Mouse (Mus musculus) adrenal gland, adult 2 months (tissue): ENCODE measurements at regions not wholly inside any gene's neighbourhood (a gene's known extent, or its start where the extent isn't known, plus 50 kb on each side); places are given as distances from the start of the nearest gene placed in this dataset.

Experiments
- DNase-seq: peaks from one replicate; pipeline ENCODE4 v3.0.0; 2021

DNA sequence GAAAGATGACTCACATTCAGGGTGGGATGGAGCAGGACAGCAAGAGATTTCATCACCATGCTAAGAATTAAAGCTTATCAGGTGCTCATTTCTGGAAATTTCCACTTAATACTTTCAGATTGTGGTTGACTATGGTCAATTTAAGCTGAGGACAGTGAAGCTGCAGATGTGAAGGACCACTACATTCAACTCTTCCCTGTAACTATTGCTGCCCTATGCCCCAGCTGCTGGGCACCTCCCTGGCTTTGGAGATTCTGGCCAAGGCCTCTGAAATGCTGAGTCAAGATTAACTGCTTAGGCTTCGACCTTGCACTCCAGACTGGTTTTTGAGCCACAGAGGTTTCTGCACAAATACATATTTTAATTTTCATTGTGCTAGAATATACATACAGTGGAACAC lies 140.4 kb upstream of the Grik3 start:
- peak; percentile 61 for DNase-seq

DNA sequence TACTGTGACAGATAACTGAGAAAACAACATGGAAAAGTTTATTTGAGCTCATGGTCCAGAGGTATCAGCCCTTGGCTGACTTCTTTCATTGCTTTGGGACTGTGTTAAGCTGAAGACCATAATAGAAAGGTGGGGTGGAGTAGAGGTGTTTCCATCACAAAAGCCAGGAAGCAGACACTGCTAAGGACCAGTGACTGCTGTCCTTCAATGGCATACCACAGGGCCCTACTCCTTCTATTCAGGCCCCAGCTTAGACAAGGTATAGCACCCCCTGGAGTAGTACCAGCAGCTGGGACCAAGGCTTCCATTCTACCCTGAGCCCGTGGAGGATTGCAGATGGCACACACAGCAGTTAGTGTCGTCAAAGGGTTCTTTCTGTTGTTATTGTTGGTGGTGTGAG lies 151.4 kb upstream of the Grik3 start:
- no peak for DNase-seq

DNA sequence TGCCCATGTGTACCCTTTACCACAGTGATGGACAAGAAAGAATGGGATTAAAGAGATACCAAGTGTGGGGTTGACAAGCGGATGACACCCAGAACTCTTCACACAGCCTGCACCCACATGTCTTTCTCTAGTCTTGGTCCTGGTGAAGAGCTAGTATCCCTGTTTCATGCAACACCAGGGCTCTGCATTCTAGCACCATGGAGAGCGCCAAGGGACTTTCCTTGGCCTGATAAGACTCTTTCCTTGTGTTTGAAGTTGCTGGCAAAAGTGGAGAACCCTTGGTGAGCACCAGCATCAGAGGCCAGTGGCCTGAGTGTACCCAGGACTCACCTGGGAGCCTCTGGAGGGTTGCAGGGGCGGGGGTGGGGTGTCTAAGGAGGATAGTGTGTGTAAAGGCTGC lies 161.7 kb upstream of the Grik3 start:
- DNase-seq = no peak

DNA sequence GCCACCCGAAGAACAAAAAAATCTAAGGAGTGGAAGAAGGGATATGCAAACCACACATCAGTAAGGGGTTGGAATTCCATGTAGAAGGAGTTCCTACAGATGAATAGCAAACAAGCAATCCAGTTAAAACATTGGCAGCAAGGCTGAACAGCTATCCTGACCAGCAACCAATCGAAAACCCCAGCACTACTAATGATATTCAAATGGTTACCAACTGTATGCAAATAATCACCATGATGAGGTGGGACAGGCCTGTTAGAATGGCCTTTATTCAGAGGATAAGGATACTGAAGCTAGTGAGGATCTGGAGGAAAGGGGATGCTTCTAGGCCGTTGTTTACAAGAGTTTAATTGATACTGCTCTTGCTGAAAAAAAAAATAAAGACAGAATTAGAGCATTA lies 166.0 kb upstream of the Grik3 start:
- no peak for DNase-seq

DNA sequence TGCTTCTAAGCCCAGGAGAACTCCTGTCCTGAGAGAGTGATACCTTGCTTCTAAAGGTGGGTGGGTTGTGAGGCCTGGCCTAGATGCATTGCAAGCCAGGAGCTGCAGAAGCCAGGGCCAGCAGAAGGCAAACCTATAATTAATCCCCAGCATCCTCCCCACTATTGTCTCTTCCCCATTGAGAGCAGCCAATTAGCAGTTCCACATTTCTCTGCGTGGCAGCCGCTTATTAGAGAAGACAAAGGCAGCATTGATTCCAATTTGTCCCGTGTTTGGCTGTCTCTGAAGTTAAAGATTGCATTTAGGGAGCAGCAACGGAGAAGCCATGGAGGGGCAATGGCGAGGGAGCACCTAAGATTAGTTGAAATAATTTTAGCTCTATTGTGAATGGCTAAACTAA lies 171.2 kb upstream of the Grik3 start:
- DNase-seq = no peak

DNA sequence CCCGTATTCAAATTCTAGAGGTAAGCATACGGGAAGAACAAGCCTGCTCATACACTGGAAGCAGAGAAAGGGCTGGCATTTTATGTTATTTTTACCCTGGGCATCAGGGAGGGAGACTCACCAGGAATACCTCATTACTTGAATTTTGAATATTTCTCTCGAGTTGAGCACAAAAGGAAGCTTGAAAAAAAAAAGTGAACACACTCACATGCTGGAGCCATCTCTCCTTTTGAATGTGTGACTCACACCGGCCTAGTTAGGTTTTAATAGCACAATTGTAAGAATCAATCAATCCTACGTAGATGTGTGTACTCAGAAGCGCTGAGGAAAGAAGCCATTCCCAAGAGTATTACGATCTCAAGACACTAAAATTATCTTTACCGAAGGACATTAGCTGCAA lies 172.2 kb upstream of the Grik3 start:
- DNase-seq = no peak

DNA sequence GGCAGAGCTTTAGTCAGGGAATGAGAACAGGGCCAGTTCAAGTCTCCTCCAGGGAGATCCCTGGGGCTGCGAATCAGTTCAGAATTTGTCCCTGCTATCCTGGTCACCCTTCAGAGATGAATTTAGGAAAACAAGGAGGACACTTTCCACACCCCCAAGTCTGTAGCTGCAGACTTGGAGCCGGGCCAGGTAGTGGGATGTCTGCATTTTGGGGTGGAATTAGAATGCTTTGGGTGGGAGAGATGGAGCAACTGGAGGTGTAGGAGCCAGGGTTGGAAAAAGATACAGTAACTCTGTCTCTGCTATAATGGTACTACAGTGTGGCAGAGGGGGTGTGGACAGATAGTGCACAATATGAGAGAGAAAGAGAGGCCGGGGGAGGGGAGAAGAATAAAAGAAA lies 173.6 kb upstream of the Grik3 start:
- no peak for DNase-seq

DNA sequence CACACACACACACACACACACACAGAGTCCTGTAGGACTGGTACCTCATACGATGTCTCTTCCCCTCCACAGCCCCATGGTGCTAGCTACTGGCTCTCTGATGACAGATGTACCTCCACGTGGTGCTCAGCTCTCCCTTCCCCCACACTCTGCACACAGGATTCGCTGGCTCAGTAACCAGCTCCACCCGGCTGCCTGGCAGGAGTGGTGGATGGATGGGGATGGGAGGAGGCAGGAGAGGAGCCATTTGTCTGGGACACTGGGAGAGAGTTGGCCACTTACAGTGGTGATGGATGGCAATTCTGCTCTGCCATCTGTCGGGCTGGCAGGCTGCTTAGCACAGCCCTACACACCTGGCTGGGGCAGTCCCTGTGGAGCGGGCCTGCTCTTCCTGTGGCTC lies 174.7 kb upstream of the Grik3 start:
- DNase-seq = no peak

DNA sequence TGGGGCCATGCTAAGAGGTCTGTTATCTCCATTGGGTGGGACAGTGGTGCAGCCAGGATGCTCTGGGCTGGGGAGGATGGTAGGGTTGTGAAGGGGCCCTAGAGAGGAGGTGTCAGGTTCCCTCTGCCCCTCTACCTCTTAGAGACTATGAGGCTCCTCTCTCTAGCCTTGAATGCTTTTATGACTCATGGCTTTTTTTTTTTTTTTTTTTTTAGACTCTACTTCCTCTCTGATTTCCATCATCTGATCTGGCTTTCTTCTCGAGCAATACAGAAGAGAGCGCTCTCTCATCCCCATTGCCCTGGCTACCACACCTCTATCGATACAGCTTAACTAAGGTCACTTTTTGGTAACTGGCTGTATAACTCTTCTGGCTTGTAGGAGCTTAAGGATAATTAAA lies 176.6 kb upstream of the Grik3 start:
- no peak for DNase-seq

DNA sequence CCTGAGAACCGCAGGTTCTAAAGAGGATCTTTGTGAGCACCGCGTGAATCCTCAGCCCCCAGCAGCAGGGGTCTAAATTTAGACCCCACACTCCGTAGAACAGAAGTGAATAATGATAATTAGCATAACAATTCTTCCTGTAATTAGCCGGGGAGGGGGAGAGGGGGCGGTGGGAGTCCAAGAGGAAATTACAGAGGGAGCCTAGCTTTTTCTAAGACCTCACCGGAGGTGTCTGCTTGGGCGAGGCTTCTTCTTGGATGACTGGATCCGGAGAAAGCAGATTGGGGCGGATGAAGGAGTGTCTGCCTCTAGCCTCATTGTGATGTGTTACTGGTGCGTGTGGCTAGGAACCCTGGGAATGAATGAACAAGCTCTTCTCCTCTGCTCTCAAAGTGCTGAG lies 177.2 kb upstream of the Grik3 start:
- no peak for DNase-seq

DNA sequence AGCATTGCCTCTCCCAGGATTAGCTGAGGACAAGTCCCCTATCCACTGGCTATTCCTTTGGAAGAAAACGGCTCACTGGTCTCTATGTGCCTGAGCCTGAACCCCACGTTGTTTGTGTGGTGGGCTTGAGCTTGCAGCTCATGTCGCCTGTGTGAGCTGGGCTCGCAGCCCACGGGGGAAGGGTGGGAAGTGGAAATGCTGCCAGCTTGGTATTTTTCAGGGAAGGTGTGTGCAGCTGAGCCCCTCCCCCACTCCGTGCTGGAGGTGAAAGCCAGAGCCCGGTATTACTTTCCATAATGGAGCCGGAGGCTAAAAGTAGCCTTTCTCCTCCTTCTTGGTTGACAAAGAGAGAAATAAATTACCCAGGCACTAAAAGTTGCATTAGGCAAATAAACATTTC lies 180.5 kb upstream of the Zc3h12a start:
- no peak for DNase-seq

DNA sequence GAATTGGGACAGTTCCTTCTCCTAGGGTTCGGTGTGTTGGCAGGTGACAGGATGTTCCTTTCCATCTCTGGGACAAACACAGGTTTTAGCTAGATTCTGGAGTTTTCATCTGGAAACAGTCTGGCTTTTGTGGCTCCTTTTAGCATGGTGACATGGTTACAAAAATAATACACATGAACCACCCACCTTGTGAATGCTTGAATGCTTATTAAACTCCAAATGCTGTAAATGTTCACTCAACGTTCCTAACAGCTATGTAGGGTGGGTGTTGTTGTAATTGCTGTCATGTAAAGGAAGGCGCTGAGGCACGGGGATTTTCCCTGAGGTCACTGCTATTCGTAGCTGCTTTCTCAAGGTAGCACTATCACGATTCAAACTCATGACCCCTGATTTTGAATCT lies 178.1 kb upstream of the Zc3h12a start:
- no peak for DNase-seq

DNA sequence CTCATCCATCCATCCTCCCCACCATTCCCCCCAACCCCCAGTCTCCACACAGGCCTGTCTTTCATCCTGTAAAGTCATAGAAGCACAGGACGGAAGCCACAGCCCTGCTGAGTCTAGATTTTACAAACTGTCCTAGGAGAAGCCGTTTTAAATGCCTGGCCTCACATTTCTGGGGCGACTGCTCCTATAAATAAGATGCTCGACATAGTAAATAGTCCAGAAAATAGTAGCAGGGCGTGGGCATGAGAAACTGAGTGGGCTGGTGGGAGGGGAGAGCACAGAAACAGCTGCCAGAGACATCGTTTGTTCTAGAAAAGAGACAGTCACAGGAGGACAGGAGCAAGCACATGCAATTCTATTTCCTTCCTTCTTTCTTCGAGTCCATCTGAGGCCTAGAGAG lies 175.0 kb upstream of the Zc3h12a start:
- no peak for DNase-seq

DNA sequence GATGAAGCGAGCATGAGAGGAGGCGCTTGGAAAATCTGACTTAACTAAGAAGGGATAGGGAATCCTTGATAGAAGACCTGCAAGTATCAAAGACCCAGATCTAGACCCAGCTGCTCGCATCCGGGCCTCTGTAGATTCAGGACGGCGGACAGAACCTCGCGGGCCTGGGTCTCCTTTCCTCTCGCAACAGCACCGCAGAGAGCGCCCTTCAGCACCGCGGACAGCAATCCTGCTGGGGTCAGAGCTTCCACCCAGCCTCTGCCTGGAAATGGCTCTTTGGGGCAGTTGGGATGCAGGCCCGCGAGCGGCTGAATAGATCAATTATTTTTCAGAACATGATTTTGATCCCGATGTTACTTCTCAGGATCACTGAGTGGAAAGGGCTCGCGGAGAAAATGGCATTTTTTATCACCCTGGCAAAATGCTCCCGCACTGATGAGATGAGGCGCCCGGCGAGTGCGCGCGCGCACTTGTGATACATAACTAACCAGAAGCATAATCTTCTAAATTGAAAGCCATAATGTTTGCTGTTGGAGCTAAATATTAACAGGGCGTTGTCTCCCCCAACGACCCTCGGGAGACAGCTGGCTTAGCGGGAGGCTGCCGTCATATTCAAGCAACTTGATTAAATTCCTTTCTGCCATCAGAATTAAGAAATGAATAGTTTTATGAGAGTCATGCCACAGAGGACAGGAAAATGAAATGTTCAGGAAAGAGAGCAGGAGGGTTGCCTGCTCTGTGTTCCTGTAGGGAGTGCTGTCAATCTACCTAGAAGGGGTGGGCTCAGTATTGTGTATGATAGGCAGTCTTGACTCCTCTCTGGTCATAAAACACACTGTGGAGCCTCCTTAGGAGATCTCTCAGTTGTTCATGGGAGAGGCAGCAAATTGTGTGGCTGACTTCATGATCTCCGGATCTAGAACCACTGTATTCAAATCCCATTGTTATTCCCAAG lies 173.1 kb upstream of the Zc3h12a start:
- DNase-seq = peak; percentile 76

DNA sequence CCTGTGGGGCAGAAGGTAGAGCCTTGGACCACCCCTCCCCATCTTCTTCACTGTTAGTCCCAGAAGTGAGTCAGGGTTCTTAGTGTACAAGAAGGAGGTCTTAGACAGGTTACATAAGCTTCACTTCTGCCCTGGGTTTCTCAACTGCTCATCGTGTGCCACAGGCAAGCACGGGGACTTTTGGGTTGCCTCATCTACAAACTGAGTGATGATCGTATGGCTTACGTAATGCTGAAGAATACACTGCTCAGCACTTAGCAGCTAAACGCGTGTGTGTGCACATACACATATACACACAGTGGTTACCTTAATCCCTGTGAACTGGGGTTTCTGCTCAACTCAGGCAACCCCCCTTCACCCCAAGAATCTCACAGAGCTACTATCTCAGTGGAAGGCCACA lies 163.1 kb upstream of the Zc3h12a start:
- no peak for DNase-seq

DNA sequence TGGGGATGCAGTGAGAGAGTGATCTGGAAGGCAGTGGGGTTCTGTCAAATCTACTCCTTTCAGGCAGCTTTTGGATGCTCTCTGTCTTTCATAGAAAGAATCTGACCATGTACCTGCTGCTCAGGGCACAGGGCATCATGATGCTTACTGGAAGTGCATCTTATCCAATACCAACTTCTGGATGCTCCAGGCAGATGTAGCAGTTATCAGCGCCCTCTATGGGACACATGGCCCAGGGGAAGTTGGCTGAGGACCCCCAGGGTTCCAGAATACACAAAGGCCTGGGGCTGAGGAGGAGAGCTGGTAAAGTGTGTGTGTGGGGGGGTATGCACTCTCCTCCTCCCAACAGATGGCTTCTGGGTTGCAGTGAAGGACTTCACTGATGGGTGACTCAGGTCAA lies 162.1 kb upstream of the Zc3h12a start:
- DNase-seq = no peak

DNA sequence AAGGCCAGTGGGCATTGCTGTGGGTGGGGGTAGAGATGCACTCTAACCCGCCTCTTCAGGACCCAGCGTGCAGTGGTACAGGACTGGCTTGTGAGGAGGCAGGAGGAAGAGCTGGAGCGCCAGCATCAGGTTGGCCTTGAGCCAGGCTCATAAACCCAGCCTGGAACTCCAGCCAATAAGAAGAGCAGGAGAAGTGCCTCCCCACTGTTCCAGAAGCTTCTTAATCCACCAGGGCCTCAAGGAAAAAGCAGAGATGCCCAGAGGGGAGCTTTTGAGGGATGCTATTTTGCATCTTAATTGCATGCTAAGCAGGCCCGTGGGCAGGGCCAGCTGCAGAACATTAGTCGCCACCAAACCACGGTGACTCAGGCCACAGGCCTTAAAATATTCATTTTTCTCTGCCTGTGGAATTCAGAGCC lies 161.4 kb upstream of the Zc3h12a start:
- no peak for DNase-seq

DNA sequence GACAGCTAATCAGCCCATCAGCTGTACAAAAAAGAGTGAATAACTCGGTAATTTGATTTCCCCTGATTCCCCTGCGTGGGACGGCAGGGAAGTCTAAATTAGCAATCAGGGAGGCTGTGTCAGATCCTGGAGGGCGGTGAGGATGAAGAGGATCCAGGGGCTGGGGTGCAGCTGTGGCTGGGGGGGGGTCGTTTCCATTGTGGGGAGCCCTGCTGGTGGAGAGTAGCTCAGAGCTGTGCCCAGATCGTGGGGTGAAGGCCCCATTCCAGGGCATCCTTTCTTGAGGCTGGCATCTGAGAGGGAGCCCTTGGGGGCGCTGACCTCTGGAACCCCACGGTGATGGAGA lies 155.3 kb upstream of the Zc3h12a start:
- DNase-seq = no peak

DNA sequence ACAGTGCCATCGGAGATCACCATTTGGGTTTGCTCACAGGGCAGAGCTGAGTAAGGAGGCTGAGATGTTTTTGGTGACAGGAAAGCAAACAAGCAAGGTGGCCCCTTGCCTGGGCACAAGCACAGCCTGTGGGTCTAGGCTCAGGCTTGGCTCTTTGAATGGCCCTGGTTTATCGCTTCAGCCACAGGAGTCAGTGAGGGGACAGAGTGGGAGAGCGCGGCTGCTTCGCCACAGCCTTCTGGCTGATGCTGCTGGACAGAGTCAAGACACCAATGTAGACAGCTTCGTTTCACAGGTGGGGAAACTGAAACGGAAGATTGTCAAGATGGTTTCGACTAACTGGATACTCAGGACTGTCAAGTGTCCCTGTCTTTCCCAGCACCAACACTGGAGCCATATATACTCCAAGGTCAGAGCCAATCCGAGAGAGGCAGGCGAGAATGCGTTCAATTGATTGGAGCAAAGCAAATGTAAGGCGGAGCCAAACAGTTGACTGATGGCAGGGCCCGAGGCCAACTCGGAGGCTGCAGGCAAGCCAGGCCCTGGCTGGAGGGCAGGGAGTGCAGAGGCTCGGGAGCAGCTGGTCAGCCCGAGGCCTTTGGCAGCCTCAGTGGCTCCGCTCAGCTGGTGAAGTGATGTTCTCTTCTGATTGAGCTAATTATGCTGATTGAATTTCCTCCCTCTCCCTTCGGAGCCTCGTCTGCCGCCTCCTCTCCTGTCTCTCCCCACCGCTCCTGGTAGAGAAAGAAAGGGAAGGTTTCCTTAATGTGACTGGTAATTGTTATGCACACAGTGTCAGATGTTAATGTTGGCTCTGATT lies 154.7 kb upstream of the Zc3h12a start:
- DNase-seq = peak; percentile 62

DNA sequence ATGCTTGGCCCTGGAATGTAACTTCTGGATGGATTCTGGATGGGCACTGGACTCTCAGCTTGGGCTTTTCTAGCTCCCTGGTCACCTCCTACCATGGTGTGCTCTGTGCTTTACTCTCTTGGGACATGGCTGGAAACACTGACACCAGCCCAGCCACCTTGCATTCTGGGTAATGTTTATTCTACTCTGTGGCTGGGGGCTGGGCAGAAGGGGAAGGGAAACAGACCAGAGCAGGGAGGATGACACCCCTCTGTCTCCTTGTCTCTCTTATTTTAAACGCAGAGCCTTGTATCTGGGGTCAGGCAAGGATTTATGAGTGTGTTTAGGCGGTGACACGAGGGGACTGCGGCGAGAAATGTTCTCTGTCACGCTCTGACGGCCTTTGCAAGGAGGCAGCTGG lies 151.5 kb upstream of the Zc3h12a start:
- DNase-seq = no peak

DNA sequence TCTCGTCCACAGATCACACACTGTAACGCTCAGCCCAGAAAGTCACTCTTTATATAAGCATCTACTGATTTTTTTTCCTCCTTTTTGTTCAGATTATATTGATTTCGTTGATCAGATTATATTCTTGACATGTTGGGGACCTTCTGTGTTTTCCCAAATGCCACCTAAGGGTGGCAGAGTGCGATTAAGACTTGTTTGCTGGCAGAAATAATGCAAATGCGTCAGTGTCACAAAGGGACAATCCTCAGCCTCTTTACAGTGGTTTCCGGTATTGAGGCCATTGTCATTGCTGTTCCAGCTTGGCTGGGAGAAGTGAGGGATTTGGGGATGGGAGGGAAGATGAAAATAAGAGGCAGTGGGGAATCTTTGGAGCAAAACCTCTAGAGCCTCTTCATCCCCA lies 149.2 kb upstream of the Zc3h12a start:
- DNase-seq = no peak

DNA sequence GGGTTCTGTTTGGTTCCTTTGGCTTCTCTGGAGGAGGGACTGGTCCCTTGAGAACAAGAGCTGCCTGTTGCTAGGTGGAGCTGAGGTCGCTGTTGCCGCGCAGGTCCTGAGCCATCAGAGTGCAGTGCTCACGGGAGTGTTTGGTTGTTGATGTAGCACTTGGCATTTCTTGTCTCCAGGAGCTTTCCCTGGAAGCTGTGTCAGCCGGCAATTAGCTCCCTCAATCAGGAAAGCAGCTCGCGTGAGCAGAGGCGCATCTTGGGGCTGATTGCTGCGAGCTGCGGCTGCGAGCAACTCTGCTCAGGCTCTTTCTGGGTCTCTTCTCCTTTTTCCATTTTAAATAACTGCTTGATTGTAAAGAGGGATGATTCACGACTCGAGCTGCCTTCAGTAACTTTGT lies 147.6 kb upstream of the Zc3h12a start:
- DNase-seq = no peak

DNA sequence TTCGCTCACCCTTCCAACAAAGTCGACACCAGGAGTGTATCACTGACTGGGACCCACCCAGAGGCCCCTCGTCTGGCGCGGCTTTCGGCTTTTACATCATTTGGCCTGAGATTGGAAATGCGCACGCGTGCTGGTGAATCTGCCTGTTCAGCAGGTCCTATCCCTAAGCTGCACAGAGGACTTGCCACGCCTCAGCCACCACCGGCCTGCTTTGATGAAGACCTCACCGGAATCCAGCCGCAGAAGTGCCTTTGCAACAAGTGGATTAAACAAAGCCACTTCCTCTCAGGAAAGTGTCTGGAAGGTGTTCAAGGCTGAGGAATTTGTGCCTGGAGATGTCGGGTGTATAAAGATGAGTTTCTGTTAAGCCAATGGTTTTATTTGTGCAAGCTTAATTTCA lies 143.3 kb upstream of the Zc3h12a start:
- no peak for DNase-seq

DNA sequence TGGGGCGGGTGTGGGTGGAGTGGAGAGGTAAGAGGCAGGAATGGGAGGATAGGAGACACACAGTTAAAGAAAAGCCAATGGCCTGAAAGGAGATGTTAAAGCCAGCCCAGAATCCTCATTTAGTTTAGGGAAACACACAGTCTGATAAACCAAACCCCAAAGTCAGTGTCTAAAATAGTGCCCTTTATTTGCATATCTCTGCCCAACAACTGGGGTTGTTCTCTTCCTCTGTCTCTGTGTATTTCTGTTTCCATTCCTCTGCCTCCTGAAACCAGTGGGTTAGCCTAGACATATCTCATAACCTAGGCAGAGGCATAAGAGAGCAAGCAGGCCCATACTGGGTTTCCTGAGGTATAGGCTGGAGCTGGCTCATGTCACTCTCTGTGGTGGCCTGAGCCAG lies 138.6 kb upstream of the Zc3h12a start:
- no peak for DNase-seq
